Mouse (Mus musculus): ENCODE results near the gene Mbnl2. TPM values are rescaled to one million over a fixed set of nuclear protein-coding genes. Genes with fewer than 3 reads are reported as not detected.

Gene Mbnl2
- total and polyA plus RNA-seq, 3 experiments: 23.8 to 28.9 (median 23.9) TPM

- TF ChIP-seq ZNF384 (IDR thresholded peaks at IDR 0.05; ENCODE audit: low read depth, low read length) (no peak), GABPA (IDR thresholded peaks at IDR 0.05; ENCODE audit: insufficient replicate concordance, low read depth, low read length) (no peak)
Measured at GRCm38 (mm10) chr14:120280136-120280535, 4.7 kb downstream of the Mbnl2 start (continued).

GRCm38 (mm10) chr14:120283787-120284186 lies 8.3 kb downstream of the Mbnl2 start:
- dilution Hi-C loops (cut with MboI; ENCODE audit: extremely low pct_ligation_motif_present, extremely low pct_unique_long_range_greater_than_20kb, low sequenced_read_pairs): no loop called here

GRCm38 (mm10) chr14:120284504-120284903 lies 9.0 kb downstream of the Mbnl2 start:
- H3K9ac ChIP-seq (ENCODE audit: insufficient read depth, low read depth): no peak overlapping the region
- H3K4me1 ChIP-seq (ENCODE audit: control insufficient read depth in 1 of 2, insufficient read depth in 2 of 2): peaks cover 17 to 74% of the 10 kb centered on the region in 2 experiments
- DNase-seq (ENCODE audit: extremely low read depth): no peak
- no peak overlapping the region for H3K4me2 ChIP-seq (ENCODE audit: insufficient read depth, low read depth, poor library complexity, severe bottlenecking)
- H3K79me2 ChIP-seq (replicated peaks; ENCODE audit: control insufficient read depth, extremely low read depth, insufficient read depth, poor library complexity, severe bottlenecking): peaks cover 47% of the 10 kb centered on the region
- H3K9me3 ChIP-seq (replicated peaks; ENCODE audit: low read length): no peaks in the 10 kb centered on the region
- H3K4me3 ChIP-seq (replicated peaks in 1 of 3; ENCODE audit: low read depth in 2 of 3, low read length in 2 of 3, poor library complexity in 1 of 3): no peak overlapping the region
- no peaks in the 10 kb centered on the region for H3K27me3 ChIP-seq (replicated peaks)
- dilution Hi-C loops (cut with MboI; ENCODE audit: extremely low pct_ligation_motif_present, extremely low pct_unique_long_range_greater_than_20kb, low sequenced_read_pairs): no loop called here
- H3K36me3 ChIP-seq (replicated peaks in 1 of 2; ENCODE audit: control insufficient read depth in 1 of 2, insufficient read depth in 1 of 2, low read length in 1 of 2): peaks cover 12 to 57% of the 10 kb centered on the region in 2 experiments
- TF ChIP-seq MXI1 (IDR thresholded peaks at IDR 0.05; ENCODE audit: low read depth, low read length) (no peak), MYC (IDR thresholded peaks at IDR 0.05; ENCODE audit: low read depth, low read length) (no peak), NELFE (IDR thresholded peaks at IDR 0.05; ENCODE audit: low read depth, low read length) (no peak), PAX5 (IDR thresholded peaks at IDR 0.05; ENCODE audit: low read length) (no peak), RCOR1 (conservative IDR thresholded peaks at IDR 0.05; ENCODE audit: low read depth, low read length) (no peak), BHLHE40 (IDR thresholded peaks at IDR 0.05; ENCODE audit: low read depth, low read length) (no peak), TBP (conservative IDR thresholded peaks at IDR 0.05; ENCODE audit: low read depth, low read length) (no peak), TCF12 (IDR thresholded peaks at IDR 0.05; ENCODE audit: low read depth, low read length) (no peak), ETS1 (conservative IDR thresholded peaks at IDR 0.05; ENCODE audit: low read depth, low read length) (no peak)
- in situ Hi-C loops (cut with MboI; ENCODE audit: low pct_ligation_motif_present, low pct_unique_long_range_greater_than_20kb, low sequenced_read_pairs): loop anchor here (25.0 kb wide), 1 partner anchor 1597 kb away; no protein-coding TSS in a partner anchor
- H3K27ac ChIP-seq (ENCODE audit: insufficient read depth, low read depth): no peak overlapping the region

More at GRCm38 (mm10) chr14:120283787-120284186, 8.3 kb downstream of the Mbnl2 start:
- H3K36me3 ChIP-seq (replicated peaks in 1 of 2; ENCODE audit: control insufficient read depth in 1 of 2, insufficient read depth in 1 of 2, low read length in 1 of 2): peaks cover 12 to 52% of the 10 kb centered on the region in 2 experiments
- H3K9ac ChIP-seq (ENCODE audit: insufficient read depth, low read depth): no peak overlapping the region
- no peak overlapping the region for H3K4me2 ChIP-seq (ENCODE audit: insufficient read depth, low read depth, poor library complexity, severe bottlenecking)
- in situ Hi-C loops (cut with MboI; ENCODE audit: low pct_ligation_motif_present, low pct_unique_long_range_greater_than_20kb, low sequenced_read_pairs): loop anchor here (25.0 kb wide), 1 partner anchor 1596 kb away; no protein-coding TSS in a partner anchor
- peaks cover 51% of the 10 kb centered on the region for H3K79me2 ChIP-seq (replicated peaks; ENCODE audit: control insufficient read depth, extremely low read depth, insufficient read depth, poor library complexity, severe bottlenecking)
- no peak overlapping the region for H3K27ac ChIP-seq (ENCODE audit: insufficient read depth, low read depth)
- H3K27me3 ChIP-seq (replicated peaks): no peaks in the 10 kb centered on the region
- no peak overlapping the region for H3K4me3 ChIP-seq (replicated peaks in 1 of 3; ENCODE audit: low read depth in 2 of 3, low read length in 2 of 3, poor library complexity in 1 of 3)
- TF ChIP-seq KAT2A (IDR thresholded peaks at IDR 0.05; ENCODE audit: insufficient replicate concordance, low read length) (no peak), ZMIZ1 (IDR thresholded peaks at IDR 0.05; ENCODE audit: low read depth, low read length) (no peak), UBTF (IDR thresholded peaks at IDR 0.05; ENCODE audit: low read depth, low read length) (no peak), CTCF (conservative IDR thresholded peaks at IDR 0.05 in 1 of 2, IDR thresholded peaks at IDR 0.05 in 1 of 2; ENCODE audit: low read depth in 2 of 2, low read length in 2 of 2) (no peak), MAFK (IDR thresholded peaks at IDR 0.05; ENCODE audit: insufficient replicate concordance, low read length) (no peak), ZNF384 (IDR thresholded peaks at IDR 0.05; ENCODE audit: low read depth, low read length) (no peak), NELFE (IDR thresholded peaks at IDR 0.05; ENCODE audit: low read depth, low read length) (no peak), MEF2A (IDR thresholded peaks at IDR 0.05; ENCODE audit: borderline replicate concordance, low read depth, low read length) (no peak), RCOR1 (conservative IDR thresholded peaks at IDR 0.05; ENCODE audit: low read depth, low read length) (no peak), HCFC1 (IDR thresholded peaks at IDR 0.05; ENCODE audit: low read depth, low read length) (no peak), MXI1 (IDR thresholded peaks at IDR 0.05; ENCODE audit: low read depth, low read length) (no peak), SIN3A (IDR thresholded peaks at IDR 0.05; ENCODE audit: low read length) (no peak), ELF1 (IDR thresholded peaks at IDR 0.05; ENCODE audit: low read depth, low read length) (no peak), USF1 (IDR thresholded peaks at IDR 0.05; ENCODE audit: low read depth, low read length) (no peak), E2F4 (IDR thresholded peaks at IDR 0.05; ENCODE audit: insufficient replicate concordance, low read depth, low read length) (no peak), EP300 (IDR thresholded peaks at IDR 0.05; ENCODE audit: low read length) (no peak)
- no peaks in the 10 kb centered on the region for H3K9me3 ChIP-seq (replicated peaks; ENCODE audit: low read length)
- peaks cover 16 to 73% of the 10 kb centered on the region in 2 experiments for H3K4me1 ChIP-seq (ENCODE audit: control insufficient read depth in 1 of 2, insufficient read depth in 2 of 2)
- DNase-seq (ENCODE audit: extremely low read depth): no peak

Data from CH12.LX (cell line).